Mouse (Mus musculus) left cerebral cortex, adult 11 months (tissue): ENCODE measurements at regions not wholly inside any gene's neighbourhood (a gene's known extent, or its start where the extent isn't known, plus 50 kb on each side); places are given as distances from the start of the nearest gene placed in this dataset.

Source experiments
- DNase-seq: peaks from one replicate; pipeline ENCODE4 v3.0.0; 2022; ENCODE audit warnings: low spot score

- DNase-seq = no peak
These were observed 209.9 kb downstream of the Cdh11 start for GRCm38 (mm10) chr8:102575523-102575922.

DNA sequence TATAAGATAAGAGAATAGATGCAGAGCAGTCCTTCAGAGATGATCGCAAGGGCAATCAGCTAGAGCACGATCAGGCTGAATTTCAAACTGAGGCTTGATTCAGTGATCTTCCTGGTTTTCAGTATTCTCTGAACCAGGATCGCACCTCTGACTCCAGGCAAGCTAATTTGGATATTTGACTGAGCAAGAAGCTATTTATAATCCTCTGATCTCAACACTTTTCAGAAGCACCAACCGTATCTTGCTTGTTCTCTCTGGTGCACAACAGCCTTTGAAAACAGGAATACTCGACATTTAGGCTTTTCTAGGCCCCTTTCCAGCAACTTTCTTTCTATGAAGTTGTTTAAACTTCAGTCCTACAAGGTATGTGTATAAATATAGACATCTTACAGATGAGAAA is 217.7 kb downstream of the Cdh11 start:
- DNase-seq = no peak

DNA sequence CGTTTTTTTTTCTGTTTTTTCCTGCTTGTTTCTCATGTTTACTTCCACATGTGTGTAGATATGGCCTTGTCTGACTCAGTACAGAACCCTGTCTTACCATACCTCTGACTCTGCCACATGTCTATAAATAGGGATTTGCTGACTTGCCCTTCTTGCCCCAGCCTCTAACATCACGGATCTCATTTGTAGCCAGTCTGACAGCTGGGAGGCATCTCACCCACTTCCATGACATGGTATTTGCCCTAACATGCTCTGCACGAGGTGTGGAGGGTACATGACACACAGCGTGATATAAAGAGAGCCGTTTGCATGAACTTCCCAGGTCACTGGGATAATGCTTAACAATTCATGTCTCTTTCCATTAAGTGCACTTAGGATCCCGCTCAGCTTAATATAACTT is 231.2 kb downstream of the Cdh11 start:
- no peak for DNase-seq

DNA sequence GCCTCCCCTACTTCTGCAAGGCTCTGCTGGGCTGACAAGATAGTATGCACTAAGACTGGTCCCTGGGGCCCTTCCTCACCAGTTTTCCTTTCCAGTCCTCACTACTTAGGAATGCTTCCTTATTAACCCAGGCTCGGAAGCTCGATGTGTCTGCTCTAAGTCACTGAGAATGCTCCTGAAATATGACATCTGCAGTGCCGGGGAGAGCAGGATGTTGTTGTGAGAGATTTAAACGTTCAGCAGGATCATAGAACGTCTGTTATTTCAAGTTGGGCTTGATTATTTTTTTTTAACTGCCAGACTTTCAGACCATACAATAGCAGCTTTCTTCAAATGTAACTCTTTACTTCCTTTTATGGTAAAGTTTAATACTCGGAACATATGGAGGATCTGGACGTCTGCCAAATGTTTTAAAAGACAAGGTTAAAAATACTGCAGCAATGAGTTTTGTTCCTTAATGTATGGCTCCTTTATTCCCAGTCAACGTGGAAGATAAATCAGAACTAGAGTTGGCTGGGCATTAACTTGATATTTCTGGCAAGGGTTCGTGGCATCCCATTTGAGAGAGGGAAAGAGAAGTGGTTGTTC is 232.0 kb downstream of the Cdh11 start:
- DNase-seq = peak; percentile 21

DNA sequence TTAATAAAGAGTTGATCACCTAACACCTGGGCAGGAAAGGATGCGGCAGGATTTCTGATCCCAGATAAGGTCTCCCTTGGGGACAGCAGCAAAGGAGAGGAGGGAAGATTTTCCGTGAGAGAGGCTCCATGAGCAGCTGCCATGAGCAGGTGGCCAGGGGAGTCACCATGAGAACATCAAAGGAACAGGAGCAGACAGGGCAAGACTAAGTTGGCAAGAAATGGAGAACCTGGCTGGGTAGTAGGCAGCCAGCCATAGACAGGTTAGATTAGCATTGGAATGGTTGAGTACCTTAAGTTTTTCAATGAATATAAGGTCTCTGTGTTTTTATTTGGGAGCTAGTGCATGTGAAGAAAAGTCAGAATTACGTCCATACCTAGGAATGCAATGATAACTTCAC is 246.6 kb downstream of the Cdh11 start:
- DNase-seq = no peak

GRCm38 (mm10) chr8:102538068-102538467 is 247.4 kb downstream of the Cdh11 start:
- no peak for DNase-seq

DNA sequence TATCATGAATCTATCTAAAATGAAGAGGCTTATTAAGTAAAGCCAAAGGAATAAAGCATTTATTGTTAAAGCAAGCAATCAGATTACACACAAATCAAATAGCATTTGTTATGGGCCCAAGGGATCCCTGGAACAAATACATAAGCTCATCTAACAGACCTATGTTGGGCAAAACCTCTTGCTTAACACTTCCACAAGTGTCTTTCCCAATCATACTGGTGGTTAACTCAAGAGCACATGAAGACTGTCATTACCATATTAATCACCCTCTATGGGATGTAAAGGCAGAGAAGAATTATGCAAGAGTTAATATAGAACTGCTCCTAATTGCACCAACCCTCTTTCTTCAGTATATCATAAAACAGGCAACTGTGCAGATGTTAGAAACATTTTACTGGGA is 267.0 kb downstream of the Cdh11 start:
- no peak for DNase-seq

GRCm38 (mm10) chr8:102515748-102516147 is 269.7 kb downstream of the Cdh11 start:
- DNase-seq = no peak

DNA sequence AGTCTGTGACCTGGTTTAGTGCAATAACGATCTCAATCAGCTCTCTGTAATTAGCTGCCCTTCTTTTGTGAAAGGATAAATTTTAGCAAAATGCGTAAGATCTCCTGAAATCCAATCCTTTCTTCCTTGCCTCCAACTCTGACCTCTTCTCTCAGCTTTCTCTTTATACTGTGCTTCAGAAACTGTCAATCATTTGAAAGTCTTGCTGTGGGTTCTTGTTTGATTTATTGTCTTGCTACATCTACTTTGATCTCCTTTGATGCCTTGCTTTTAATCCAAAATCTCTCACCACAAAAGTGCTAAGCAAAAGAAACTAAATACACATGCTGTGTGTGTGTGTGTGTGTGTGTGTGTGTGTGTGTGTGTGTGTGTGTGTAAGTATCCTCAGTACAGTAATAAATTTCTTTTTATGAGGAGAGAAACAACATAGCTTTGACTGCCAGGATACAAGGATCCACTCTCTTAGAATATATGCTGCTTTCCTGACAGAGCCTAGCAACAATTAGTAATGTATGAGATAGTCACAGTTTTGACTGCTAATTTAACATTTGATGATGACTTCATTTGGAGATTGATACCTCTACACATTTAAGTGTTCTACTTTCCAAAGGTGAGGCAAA is 270.5 kb downstream of the Cdh11 start:
- DNase-seq = no peak

- no peak for DNase-seq
These were observed 284.7 kb downstream of the Cdh11 start for GRCm38 (mm10) chr8:102500751-102501150.

- no peak for DNase-seq
These were observed 285.2 kb downstream of the Cdh11 start for GRCm38 (mm10) chr8:102500202-102500601.

GRCm38 (mm10) chr8:102499091-102499490 is 286.4 kb downstream of the Cdh11 start:
- DNase-seq = no peak

DNA sequence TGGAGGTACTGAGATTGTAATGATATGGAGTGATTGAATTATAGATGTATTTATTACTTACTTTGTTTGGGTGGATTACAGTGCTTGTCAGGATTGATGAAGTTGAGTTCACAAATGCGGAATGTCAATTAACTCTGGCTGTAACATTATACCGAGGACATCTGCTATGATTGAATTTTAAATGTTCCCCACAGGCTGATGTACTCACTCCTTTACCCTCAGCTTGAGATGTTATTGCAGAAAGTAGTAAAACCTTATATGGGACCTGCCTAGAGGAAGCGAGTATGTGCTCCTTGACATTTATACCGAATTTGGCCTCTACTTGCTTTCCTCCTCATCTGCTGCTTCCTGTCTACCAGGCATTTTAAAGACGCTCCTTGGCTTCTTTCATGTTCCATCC is 288.3 kb downstream of the Cdh11 start:
- no peak for DNase-seq

GRCm38 (mm10) chr8:102496698-102497097 is 288.7 kb downstream of the Cdh11 start:
- no peak for DNase-seq

- no peak for DNase-seq
These were observed 289.4 kb downstream of the Cdh11 start for GRCm38 (mm10) chr8:102496021-102496420.

GRCm38 (mm10) chr8:102491015-102491414 is 294.4 kb downstream of the Cdh11 start:
- DNase-seq = no peak

- no peak for DNase-seq
These were observed 297.2 kb downstream of the Cdh11 start for GRCm38 (mm10) chr8:102488284-102488683.

GRCm38 (mm10) chr8:102487796-102488195 is 297.6 kb downstream of the Cdh11 start:
- DNase-seq = peak; percentile 58

DNA sequence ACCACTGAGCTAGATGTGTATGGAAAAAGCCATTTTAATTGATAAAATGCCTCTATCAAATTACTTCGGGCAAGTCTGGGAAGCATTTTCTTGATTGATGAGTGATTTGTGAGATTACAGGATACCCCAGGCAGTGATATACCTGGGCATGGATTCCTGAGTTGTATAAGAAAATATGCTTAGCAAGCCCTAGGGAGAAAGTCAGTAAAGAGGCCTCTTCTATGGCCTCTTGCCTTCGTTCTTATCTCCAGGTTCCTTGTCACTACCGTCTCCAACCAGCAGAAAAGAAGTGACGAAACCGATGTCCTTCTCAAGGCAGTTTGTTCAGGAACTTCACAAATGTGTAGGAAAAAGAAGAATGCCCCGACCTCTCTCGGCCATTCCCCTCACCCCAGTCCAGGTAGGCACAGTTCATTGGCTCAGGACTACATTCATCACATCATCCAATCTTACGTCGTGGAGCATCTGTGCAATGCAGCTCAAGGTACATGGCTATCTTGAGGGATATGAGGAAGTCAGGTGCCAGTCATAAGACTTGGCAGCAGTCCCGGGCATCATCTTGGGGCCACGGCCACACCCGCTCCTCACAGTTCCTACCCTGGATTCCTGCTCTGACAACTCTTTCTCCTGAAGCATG is 310.2 kb downstream of the Cdh11 start:
- DNase-seq = no peak

GRCm38 (mm10) chr8:102474192-102474591 is 311.2 kb downstream of the Cdh11 start:
- no peak for DNase-seq

DNA sequence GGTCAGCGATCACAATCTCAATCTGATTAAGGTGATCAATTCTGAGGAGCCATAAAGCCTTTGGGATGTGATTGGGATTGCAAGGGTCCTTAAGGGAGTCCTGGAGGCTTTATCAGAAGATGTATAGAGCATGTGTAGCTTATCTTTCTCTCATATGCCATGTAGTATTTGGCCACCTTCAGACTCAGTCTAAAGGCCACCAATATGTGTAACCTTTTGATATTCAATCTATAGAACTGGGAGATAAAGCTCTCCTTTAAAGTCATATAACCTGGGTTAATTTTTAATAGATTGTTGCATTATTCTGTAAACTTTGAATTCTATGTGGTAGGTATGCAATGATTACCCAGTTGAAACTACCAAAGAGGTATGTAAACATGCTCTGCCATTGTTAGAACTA is 314.1 kb downstream of the Cdh11 start:
- DNase-seq = no peak

DNA sequence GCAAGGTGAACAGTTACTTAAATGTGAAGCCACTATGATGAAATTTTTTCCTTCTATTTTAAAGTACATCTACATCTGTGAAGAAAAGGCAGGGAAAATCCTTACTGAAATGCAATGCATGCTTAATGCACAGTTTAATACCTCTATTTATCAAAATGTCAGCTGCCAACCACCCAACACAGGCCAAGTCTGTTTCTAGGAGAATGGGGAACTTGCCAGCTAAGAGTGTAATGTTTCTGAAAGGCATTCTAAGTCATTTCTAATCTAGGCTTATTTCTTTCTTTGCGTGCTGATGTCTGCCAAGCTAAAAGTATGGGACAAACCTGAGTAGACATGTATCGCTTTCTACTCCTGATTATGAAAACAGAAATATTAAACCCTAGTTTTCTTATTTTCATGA is 322.8 kb downstream of the Cdh11 start:
- no peak for DNase-seq

DNA sequence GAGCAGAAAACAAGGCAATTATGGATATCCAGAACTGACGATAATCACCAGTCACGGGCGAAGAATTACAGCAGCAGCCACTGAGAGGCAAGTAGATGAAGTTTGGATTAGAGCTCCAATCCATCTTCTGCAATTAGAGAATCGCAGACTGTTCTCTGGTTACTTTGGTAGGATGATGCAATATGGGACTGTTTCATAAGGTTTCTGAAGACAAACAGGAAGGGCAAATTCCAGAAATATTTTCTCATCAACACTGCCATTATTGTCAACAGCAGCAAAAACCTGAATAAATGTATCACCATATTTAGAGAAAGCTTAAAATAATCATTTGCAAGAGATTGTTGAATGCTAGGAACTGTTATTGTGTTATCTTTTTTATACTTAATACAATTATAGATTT is 342.4 kb downstream of the Cdh11 start:
- no peak for DNase-seq

DNA sequence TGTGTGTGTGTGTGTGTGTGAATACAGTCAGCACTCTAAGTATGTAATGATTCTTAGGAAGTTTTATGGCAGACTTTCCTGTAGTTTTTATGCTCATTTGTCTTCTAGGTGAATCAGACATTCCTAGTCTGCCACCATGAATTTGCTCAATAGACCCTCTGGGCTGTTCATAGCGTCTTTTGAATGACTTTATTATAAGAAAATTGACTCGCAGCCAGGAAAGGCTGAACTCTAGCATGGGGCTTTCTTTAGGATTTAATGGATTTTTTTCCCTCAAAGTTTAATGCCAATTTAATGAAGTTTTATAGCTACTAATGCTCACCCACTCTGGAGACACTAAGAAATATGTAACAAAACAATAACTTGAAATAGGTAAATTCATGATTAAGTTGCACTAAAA is 363.6 kb downstream of the Cdh11 start:
- DNase-seq = no peak
